Mouse (Mus musculus) heart, postnatal 36 days (tissue): Measurements from ENCODE around the gene Dtd2. TPM values are rescaled to one million over a fixed set of nuclear protein-coding genes. Genes with fewer than 3 reads are reported as not detected.

Experiments
- DNase-seq, 2 experiments: peaks; one replicate each; pipeline ENCODE4 v3.0.0; 2021 to 2022
- intact Hi-C: fragments of 180-260 bp; cut with DNase I; formaldehyde crosslinking; loops from one replicate; pipeline ENCODE4 v1.15.1; 2025
- total RNA-seq, 2 experiments: library from RNA; stranded (reverse); gene quantifications; 2 replicates each; pipeline ENCODE4 v1.2.3; 2021

Dtd2 gene
- total RNA-seq = 1 to 10 TPM; 5.1 to 6.1 TPM

- DNase-seq = peak; percentile 93
- intact Hi-C loops = no loop called here
Observed at GRCm38 (mm10) chr12:52005877-52006632, at the start of gene Dtd2. Dtd2 (minus strand) TSS chr12:52006501.

- intact Hi-C loops = no loop called here
- DNase-seq = no peak
Observed at GRCm38 (mm10) chr12:52049324-52049723, 43.0 kb upstream of the Dtd2 start.

DNA sequence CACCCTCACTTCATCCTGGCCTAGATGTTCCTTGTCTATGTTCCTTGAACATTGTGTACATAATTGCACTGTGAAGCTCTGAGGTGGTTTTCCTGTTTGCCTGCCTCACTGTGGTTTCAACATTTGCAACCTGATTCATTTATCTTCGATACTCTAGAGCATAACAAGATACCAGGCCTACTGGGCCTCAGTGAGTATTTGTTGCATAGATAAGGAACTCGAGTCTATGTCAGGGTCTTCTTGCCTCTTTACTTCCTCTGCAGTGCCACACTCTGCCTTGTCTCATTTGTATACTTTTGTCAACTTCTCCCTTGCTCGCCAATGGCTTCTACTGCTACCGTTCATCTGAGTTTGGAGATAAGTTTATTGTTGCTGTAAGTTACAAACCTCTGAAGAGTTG is 40.1 kb upstream of the Dtd2 start:
- intact Hi-C loops = no loop called here
- DNase-seq = no peak

DNA sequence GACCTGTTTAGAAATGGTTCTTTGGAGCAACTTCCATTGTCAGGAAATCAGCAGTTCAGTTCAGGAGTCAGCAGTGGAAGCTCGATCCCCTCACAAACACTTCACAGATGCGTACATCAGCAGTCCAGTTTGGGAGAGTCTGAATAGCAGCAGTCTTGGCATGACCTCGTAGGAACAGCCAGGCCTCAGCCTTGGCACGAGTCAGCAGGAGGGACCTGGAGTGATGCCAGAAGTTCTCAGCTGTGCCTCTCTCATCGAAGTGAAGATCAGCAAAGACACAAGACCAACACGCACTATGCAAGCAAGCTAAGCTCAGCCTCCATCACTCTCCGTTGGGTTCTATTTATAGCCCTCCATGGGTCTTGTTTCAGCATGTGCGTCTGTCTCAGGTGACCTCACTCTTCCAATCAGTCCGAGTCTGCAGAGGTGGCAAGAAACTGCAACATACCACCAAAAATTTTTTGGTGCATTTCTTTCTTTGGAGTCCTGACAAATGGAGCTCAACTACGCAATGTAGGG is 36.6 kb upstream of the Dtd2 start:
- DNase-seq = peak; percentile 5 to 6
- intact Hi-C loops = no loop called here

DNA sequence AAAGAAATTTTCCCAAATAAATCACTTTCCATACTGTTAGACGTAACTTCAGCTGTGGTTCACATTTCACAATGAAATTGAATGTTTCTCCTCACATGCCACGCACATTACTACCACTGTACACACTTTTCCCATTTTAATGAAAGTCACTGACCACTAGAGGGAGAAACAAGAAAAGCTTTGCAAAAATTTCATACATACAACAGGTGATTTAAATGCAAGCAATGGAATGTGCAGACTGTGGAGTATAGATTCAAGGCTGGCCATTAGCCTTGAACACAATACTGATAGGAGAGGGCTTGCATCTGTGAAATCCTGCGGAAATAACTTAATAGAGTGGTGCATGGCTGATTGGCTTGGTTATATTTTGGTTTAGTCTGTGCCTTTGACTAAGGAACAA is 32.1 kb upstream of the Dtd2 start:
- intact Hi-C loops = loop anchor here (2.0 to 5.0 kb wide), 3 partner anchors 600 to 859 kb away; no protein-coding TSS in a partner anchor
- DNase-seq = no peak

- intact Hi-C loops = loop anchor here (5.0 kb wide), 1 partner anchor 862 kb away; no protein-coding TSS in a partner anchor
- DNase-seq = no peak
Observed at GRCm38 (mm10) chr12:52034956-52035355, 28.7 kb upstream of the Dtd2 start.

GRCm38 (mm10) chr12:52032276-52032675 is 26.0 kb upstream of the Dtd2 start:
- intact Hi-C loops = no loop called here
- DNase-seq = no peak

- no peak for DNase-seq
- intact Hi-C loops = no loop called here
Observed at GRCm38 (mm10) chr12:52027963-52028362, 21.7 kb upstream of the Dtd2 start, which contains the start of gene Gpr33. Gpr33 (minus strand) TSS chr12:52028063.

GRCm38 (mm10) chr12:52014494-52015029 is 8.3 kb upstream of the Dtd2 start:
- DNase-seq = no peak
- intact Hi-C loops = loop anchor here (5.0 kb wide), 2 partner anchors 818 to 878 kb away; no protein-coding TSS in a partner anchor

DNA sequence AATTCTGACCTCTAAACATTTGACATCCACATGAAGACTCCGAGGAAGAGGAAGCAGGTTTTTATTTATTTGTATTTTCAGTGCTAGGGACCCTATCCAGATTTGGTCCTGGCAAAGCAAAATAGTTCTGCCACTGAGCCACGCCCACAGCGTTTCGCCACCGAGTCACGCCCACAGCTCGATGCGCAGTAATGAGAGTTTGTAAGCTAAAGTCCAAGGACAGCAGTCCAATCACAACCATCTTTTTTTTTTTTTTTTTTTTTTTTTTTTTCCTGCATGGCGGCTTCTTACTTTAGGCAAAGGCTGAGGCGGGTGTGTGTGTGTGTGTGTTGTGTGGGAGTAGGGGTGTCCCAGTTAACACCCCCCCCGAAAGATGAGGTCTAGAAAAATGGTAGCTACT is 7.7 kb upstream of the Dtd2 start:
- no peak for DNase-seq
- intact Hi-C loops = loop anchor here (5.0 kb wide), 2 partner anchors 818 to 878 kb away; no protein-coding TSS in a partner anchor

- no peak for DNase-seq
- intact Hi-C loops = loop anchor here (5.0 kb wide), 2 partner anchors 819 to 879 kb away; no protein-coding TSS in a partner anchor
Observed at GRCm38 (mm10) chr12:52013274-52013673, 7.0 kb upstream of the Dtd2 start.

DNA sequence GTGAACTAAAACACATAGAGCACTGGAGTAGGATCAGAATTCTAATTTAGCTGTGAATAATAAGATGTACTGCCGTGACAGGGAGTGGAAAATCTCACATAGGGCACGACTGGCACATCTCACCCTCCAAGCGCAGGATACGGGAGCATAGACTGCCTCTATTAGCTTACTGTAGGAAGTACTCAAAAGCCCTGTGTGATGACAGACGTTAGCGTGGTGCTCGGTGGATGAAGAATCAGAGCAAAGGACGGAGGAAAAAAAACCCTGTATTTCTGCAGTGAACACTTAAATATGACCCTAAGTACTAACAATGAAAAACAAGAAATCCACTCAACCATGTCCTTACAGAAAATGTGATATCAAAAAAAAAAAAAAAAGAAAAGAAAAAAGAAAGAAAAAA is 5.9 kb upstream of the Dtd2 start:
- intact Hi-C loops = loop anchor here (5.0 kb wide), 2 partner anchors 820 to 880 kb away; no protein-coding TSS in a partner anchor

GRCm38 (mm10) chr12:52010630-52010961 is 4.3 kb upstream of the Dtd2 start:
- intact Hi-C loops = loop anchor here (2.0 to 5.0 kb wide), 3 partner anchors 628 to 882 kb away; no protein-coding TSS in a partner anchor
- no peak for DNase-seq

More for the DNA sequence above, 5.9 kb upstream of the Dtd2 start:
- DNase-seq = no peak

- intact Hi-C loops = loop anchor here (2.0 to 5.0 kb wide), 3 partner anchors 629 to 882 kb away; no protein-coding TSS in a partner anchor
- no peak for DNase-seq
Observed at GRCm38 (mm10) chr12:52009928-52010629, 3.8 kb upstream of the Dtd2 start.

- intact Hi-C loops = no loop called here
- no peak for DNase-seq
Observed at GRCm38 (mm10) chr12:52006633-52006994, 313 bp upstream of the Dtd2 start.

- no peak for DNase-seq
Observed at GRCm38 (mm10) chr12:52002746-52003145, 3.6 kb downstream of the Dtd2 start.

GRCm38 (mm10) chr12:52001544-52001943 is 4.8 kb downstream of the Dtd2 start:
- intact Hi-C loops = loop anchor here (1.0 to 5.0 kb wide), 3 partner anchors 31 to 174 kb away; partner anchors contain the start of gene Hectd1
- peak; percentile 52 to 61 for DNase-seq

More at GRCm38 (mm10) chr12:52002746-52003145, 3.6 kb downstream of the Dtd2 start:
- intact Hi-C loops = loop anchor here (5.0 kb wide), 1 partner anchor 175 kb away; the partner anchor contains the start of gene Hectd1

DNA sequence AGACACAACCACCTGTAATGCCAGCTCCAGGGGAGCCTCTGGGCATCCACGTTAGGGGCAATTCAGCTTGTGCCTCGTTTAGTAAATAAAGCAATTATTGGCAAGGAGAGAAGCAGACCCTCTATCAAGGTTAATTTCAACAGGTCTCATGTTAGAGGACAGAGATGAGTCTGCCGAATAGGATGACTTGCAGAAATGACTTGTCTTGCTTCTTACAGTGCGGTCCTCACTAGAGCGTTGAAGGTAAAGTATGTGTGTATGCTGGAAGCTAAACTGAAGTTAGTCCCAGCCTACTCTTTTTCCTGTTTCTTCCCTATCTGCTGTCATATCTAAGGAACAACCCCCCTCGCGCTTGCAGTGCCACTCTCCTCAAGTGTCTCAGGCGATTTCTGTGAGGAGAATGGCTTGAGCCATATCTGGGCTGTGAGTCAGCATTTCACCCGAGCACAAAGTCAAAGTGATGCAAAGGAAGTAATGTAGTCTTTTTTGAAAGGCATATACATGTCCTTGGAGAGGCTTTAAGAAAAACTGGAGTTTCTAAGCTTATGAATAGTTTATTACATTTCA is 7.9 kb downstream of the Dtd2 start:
- no peak for DNase-seq
- intact Hi-C loops = no loop called here

DNA sequence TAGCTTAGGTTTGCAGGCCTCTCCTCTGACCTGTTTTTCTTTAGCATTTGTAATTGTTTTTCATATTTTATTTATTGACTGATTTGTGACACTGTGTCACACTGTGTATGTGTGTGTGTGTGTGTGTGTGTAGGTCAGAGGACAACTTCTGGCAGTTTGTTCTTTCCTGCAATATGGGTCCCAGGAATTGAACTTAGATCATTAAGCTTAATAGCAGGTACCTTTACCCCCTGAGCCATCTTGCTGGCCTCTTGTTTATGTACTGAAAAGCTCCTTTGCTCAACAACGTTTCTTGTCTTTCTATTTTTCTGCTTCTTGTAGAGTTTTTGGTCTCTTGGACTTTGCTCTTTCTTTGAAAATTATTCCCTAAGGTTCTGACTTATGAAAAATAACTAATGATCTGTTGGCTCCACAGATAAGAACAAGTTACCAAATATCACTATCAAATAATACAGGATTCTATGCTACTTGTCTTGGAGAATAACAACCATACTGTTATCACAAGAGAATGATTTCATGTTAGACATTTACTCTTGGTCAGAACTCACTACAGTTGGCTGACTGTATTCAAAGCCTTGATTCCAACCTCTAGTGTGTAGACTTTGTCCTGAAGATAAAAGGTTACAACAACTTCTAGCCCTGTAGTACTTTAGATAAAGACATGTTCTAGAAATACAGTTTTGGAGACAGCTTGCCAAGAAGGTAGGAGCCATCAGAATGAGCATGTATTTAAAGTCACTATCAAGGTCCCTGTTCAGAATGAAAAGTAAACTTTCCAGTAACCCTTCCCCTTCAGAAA is 10.4 kb downstream of the Dtd2 start:
- DNase-seq = no peak
- intact Hi-C loops = no loop called here

DNA sequence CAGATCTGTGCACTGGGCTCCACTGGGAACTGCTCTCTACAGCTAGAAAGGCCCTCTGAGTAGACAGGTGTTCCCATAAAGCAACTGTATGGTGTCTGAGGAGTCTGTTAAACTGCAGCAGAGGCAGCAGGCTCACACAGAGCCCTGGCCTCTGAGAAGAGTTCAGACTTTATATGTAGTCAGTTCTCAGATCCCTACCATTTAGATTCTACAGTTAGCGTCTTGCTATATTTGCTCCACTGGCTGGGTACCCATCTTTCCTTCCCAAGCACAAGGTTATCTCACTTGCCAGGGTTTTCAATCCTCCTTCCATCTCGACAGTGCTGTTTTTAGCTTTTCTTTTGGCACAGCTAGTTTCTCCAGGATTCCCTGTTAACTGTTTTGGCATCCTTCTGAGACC is 15.7 kb downstream of the Dtd2 start:
- intact Hi-C loops = no loop called here
- no peak for DNase-seq
